Mouse (Mus musculus) liver, postnatal 0 days (tissue): Measurements from ENCODE around the gene Tax1bp3.

Experiments used
- CTCF ChIP-seq: sonication (generic); IDR thresholded peaks from 2 replicates; pipeline ENCODE4 v1.5.1; 2016; ENCODE audit warnings: antibody characterized with exemption, low read depth
- EP300 ChIP-seq: IDR thresholded peaks from 2 replicates; pipeline ENCODE4 v1.6.1; 2016; ENCODE audit warnings: antibody characterized with exemption, low read depth, mild to moderate bottlenecking

GRCm38 (mm10) chr11:73159957-73160810 is 16.7 kb upstream of the Tax1bp3 start, which contains the start of gene P2rx5:
- no peak for TF ChIP-seq CTCF
- no peak for TF ChIP-seq EP300
